Mouse (Mus musculus): ENCODE measurements around the gene Mef2b.

DNA sequence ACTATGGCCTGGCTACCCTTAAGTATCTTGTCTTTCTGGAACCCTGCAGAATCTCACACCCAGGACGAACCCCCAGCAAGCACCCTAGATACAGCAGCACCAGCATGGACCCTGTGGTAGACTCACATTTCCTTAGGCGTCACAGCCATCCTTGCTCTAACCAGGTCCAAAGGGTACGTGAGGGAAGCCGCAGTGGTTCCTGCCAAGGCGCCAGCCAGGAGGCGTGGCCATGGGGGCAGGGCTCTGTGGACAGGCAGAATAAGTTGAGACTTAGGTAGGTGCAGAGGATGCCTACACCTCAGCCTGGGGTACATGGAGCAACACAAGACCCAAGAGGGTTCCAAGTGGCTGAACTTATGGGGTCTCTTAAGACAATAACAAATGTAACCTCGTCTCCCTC is 49.2 kb downstream of the Mef2b start:
- TF ChIP-seq CTCF (IDR thresholded peaks at IDR 0.05; ENCODE audit: low read depth) = no peak
- no peak for TF ChIP-seq EP300 (IDR thresholded peaks at IDR 0.05; ENCODE audit: low read depth)

Data from liver, embryonic 14.5 days (tissue).